Mouse (Mus musculus): ENCODE results near the gene Dlg2. TPM values are rescaled to one million over a fixed set of nuclear protein-coding genes. Genes with fewer than 3 reads are reported as not detected.
A peak's percentile ranks its signal among the peaks of the same experiment; 100 is the strongest.
"Not testable (repeated sequence)": the region's sequence is repeated elsewhere in the genome, so short reads cannot be mapped to it uniquely, and the experiment has no call there.

Dlg2 gene
- polyA plus RNA-seq, 1 experiment = 89.8 TPM

GRCm38 (mm10) chr7:90748636-90749035 is 272.2 kb downstream of the Dlg2 start:
- WGBS = 68% methylated on average over 1 of the region's 1 CpGs
- no peak for TF ChIP-seq POLR2A (IDR thresholded peaks at IDR 0.05; ENCODE audit: borderline replicate concordance, insufficient read depth, low read length)

GRCm38 (mm10) chr7:90787945-90788344 is 311.5 kb downstream of the Dlg2 start:
- Histone ChIP-seq H3K4me1 (ENCODE audit: control insufficient read depth, insufficient read depth, low read length) (no peaks in the 10 kb centered on the region; the same call in 1 of the 2 replicates), H3K27me3 (ENCODE audit: control insufficient read depth, insufficient read depth, low read length) (no peaks in the 10 kb centered on the region), H3K27ac (ENCODE audit: insufficient read depth, low read length) (no peak overlapping the region), H3K4me3 (replicated peaks; ENCODE audit: insufficient read depth, low read depth, low read length) (no peak overlapping the region)
- DNase-seq = no peak
- TF ChIP-seq CTCF (IDR thresholded peaks at IDR 0.05; ENCODE audit: borderline replicate concordance, insufficient read depth, low read depth, low read length) (no peak), POLR2A (IDR thresholded peaks at IDR 0.05; ENCODE audit: borderline replicate concordance, insufficient read depth, low read length) (no peak)
- WGBS = 100% methylated on average over 1 of the region's 1 CpGs

More at GRCm38 (mm10) chr7:90748636-90749035, 272.2 kb downstream of the Dlg2 start:
- H3K27ac ChIP-seq (ENCODE audit: insufficient read depth, low read length) = no peak overlapping the region
- no peak overlapping the region for H3K4me3 ChIP-seq (replicated peaks; ENCODE audit: insufficient read depth, low read depth, low read length)
- H3K27me3 ChIP-seq (ENCODE audit: control insufficient read depth, insufficient read depth, low read length) = no peaks in the 10 kb centered on the region
- no peaks in the 10 kb centered on the region for H3K4me1 ChIP-seq (ENCODE audit: control insufficient read depth, insufficient read depth, low read length)
- DNase-seq = no peak

GRCm38 (mm10) chr7:90791522-90791921 is 315.1 kb downstream of the Dlg2 start:
- H3K27me3 ChIP-seq (ENCODE audit: control insufficient read depth, insufficient read depth, low read length) = no peaks in the 10 kb centered on the region
- no peak overlapping the region for H3K27ac ChIP-seq (ENCODE audit: insufficient read depth, low read length)
- no peak overlapping the region for H3K4me3 ChIP-seq (replicated peaks; ENCODE audit: insufficient read depth, low read depth, low read length)
- no peak for DNase-seq
- TF ChIP-seq POLR2A (IDR thresholded peaks at IDR 0.05; ENCODE audit: borderline replicate concordance, insufficient read depth, low read length) = no peak
- TF ChIP-seq CTCF (IDR thresholded peaks at IDR 0.05; ENCODE audit: borderline replicate concordance, insufficient read depth, low read depth, low read length) = no peak
- no peaks in the 10 kb centered on the region; the same call in 1 of the 2 replicates for H3K4me1 ChIP-seq (ENCODE audit: control insufficient read depth, insufficient read depth, low read length)
- 36% methylated on average over 1 of the region's 1 CpGs for WGBS

- Histone ChIP-seq H3K27ac (ENCODE audit: insufficient read depth, low read length) (no peak overlapping the region), H3K27me3 (ENCODE audit: control insufficient read depth, insufficient read depth, low read length) (no peaks in the 10 kb centered on the region), H3K4me1 (ENCODE audit: control insufficient read depth, insufficient read depth, low read length) (no peaks in the 10 kb centered on the region), H3K4me3 (replicated peaks; ENCODE audit: insufficient read depth, low read depth, low read length) (no peak overlapping the region)
- WGBS = 85% methylated on average over 3 of the region's 3 CpGs
- TF ChIP-seq CTCF (IDR thresholded peaks at IDR 0.05; ENCODE audit: borderline replicate concordance, insufficient read depth, low read depth, low read length) = no peak
- TF ChIP-seq POLR2A (IDR thresholded peaks at IDR 0.05; ENCODE audit: borderline replicate concordance, insufficient read depth, low read length) = no peak
- DNase-seq = no peak
These were observed 349.2 kb downstream of the Dlg2 start for GRCm38 (mm10) chr7:90825640-90826039.

GRCm38 (mm10) chr7:90841276-90841675 is 364.8 kb downstream of the Dlg2 start:
- Histone ChIP-seq H3K4me3 (replicated peaks; ENCODE audit: insufficient read depth, low read depth, low read length) (no peak overlapping the region), H3K4me1 (ENCODE audit: control insufficient read depth, insufficient read depth, low read length) (no peaks in the 10 kb centered on the region), H3K27me3 (ENCODE audit: control insufficient read depth, insufficient read depth, low read length) (no peaks in the 10 kb centered on the region), H3K27ac (ENCODE audit: insufficient read depth, low read length) (no peak overlapping the region)
- TF ChIP-seq CTCF (IDR thresholded peaks at IDR 0.05; ENCODE audit: borderline replicate concordance, insufficient read depth, low read depth, low read length) (no peak), POLR2A (IDR thresholded peaks at IDR 0.05; ENCODE audit: borderline replicate concordance, insufficient read depth, low read length) (no peak)
- DNase-seq = no peak
- WGBS = 56% methylated on average over 4 of the region's 4 CpGs

GRCm38 (mm10) chr7:90843345-90844293 is 367.1 kb downstream of the Dlg2 start:
- Histone ChIP-seq H3K4me1 (ENCODE audit: control insufficient read depth, insufficient read depth, low read length) (no peaks in the 10 kb centered on the region), H3K4me3 (replicated peaks; ENCODE audit: insufficient read depth, low read depth, low read length) (no peak overlapping the region), H3K27ac (ENCODE audit: insufficient read depth, low read length) (no peak overlapping the region), H3K27me3 (ENCODE audit: control insufficient read depth, insufficient read depth, low read length) (no peaks in the 10 kb centered on the region)
- 38% methylated on average over 5 of the region's 5 CpGs for WGBS
- TF ChIP-seq POLR2A (IDR thresholded peaks at IDR 0.05; ENCODE audit: borderline replicate concordance, insufficient read depth, low read length) (no peak), CTCF (IDR thresholded peaks at IDR 0.05; ENCODE audit: borderline replicate concordance, insufficient read depth, low read depth, low read length) (peak; percentile 15; the same call in 1 of the 2 replicates)
- no peak for DNase-seq

- not testable (repeated sequence) for H3K4me3 ChIP-seq (replicated peaks; ENCODE audit: insufficient read depth, low read depth, low read length); DNase-seq; H3K27me3 ChIP-seq (ENCODE audit: control insufficient read depth, insufficient read depth, low read length); H3K27ac ChIP-seq (ENCODE audit: insufficient read depth, low read length); H3K4me1 ChIP-seq (ENCODE audit: control insufficient read depth, insufficient read depth, low read length)
- 54% methylated on average over 4 of the region's 4 CpGs for WGBS
These were observed 400.3 kb downstream of the Dlg2 start for GRCm38 (mm10) chr7:90876796-90877195.

GRCm38 (mm10) chr7:90882740-90883139 is 406.3 kb downstream of the Dlg2 start:
- Histone ChIP-seq H3K4me3 (replicated peaks; ENCODE audit: insufficient read depth, low read depth, low read length) (no peak overlapping the region), H3K27ac (ENCODE audit: insufficient read depth, low read length) (no peak overlapping the region), H3K27me3 (ENCODE audit: control insufficient read depth, insufficient read depth, low read length) (no peaks in the 10 kb centered on the region), H3K4me1 (ENCODE audit: control insufficient read depth, insufficient read depth, low read length) (0 out of 2 replicates have a peak, but pooled peaks cover 2% of the 10 kb centered on the region)
- DNase-seq = peak; percentile 7 to 22
- WGBS = 35% methylated on average over 3 of the region's 3 CpGs
- TF ChIP-seq POLR2A (IDR thresholded peaks at IDR 0.05; ENCODE audit: borderline replicate concordance, insufficient read depth, low read length) (no peak), CTCF (IDR thresholded peaks at IDR 0.05; ENCODE audit: borderline replicate concordance, insufficient read depth, low read depth, low read length) (no peak)
